Mouse (Mus musculus): ENCODE data around the gene Olfr1269. TPM values are rescaled to one million over a fixed set of nuclear protein-coding genes. Genes with fewer than 3 reads are reported as not detected.

Gene Olfr1269
- polyA plus RNA-seq (2012; rRNA removed), result not detected in 2 replicates

DNA sequence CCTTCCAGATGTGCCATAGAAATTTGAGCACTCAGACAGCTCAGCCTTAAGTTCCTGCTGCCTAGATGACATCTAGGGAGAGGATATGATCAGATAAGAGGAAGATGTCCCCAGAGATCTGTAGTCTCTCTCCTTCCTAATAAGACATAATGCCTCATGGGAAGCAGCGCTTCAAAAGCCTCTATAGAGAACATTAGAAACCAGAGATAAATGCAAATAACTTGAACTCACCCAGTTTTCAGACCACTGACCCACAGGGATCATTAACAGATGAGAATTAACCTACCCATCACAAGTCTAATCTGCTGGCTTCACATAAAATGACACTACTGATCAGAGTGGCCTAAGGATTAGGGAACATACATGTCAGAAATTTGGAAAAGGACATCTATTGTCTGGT is at the start of gene Olfr1269:
Gene Olfr1269, minus strand, starts transcription at position 101 of the 400 bp plus-strand sequence.

DNA sequence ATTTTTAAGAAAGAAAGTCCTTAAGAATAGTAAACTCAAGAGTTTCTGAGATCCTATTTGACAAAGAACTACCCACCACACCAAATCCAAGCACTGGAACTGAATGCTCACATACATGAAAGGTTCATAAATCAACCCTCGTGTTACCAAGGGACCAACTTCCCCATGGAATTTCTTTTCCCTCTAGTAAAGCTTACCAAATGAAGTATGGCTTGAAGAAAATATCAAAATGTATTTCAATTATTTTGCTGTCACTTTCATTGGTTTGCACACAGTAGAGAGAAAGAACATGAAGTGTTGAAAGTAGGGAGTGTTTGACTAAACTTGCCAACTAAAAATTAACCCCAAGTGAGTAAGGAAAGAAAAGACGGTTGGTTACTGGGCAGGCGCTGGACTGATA is 31.8 kb upstream of the Olfr1269 start, which contains the start of gene Olfr1270:
Gene Olfr1270, minus strand, starts transcription at position 101 of the 400 bp plus-strand sequence.

DNA sequence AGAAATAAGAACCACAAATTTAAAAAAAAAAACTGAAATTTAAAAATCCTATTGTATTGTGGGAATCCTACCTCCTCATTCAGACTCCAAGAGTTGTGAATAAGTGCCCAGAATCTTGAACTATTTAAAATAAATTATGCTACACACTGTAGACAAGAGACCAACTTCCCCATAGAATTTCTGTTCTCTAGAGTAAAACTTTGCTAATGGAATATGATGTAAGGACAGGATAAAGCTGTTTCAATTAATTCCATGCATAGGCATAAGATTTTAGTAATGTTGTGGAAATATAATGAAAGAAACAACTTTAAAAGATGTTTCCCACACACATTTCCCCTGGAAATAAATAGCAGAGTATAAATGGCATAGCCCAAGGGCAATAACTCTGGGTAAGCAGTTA is 21.0 kb upstream of the Olfr1269 start, which contains the start of gene Olfr32:
Gene Olfr32, minus strand, starts transcription at position 101 of the 400 bp plus-strand sequence.

Other genes starting within 250 kb of the Olfr1269 start
- not detected in 2 replicates for gene Olfr1257, start 243.0 kb downstream of the Olfr1269 start, polyA plus RNA-seq (2012; rRNA removed)
- gene Olfr1258, start 194.1 kb downstream of the Olfr1269 start, polyA plus RNA-seq (2012; rRNA removed), result not detected in 2 replicates
- gene Olfr1259, start 172.7 kb downstream of the Olfr1269 start, polyA plus RNA-seq (2012; rRNA removed), result not detected in 2 replicates
- gene Olfr1260, start 147.1 kb downstream of the Olfr1269 start, polyA plus RNA-seq (2012; rRNA removed), result not detected in 2 replicates
- not detected in 2 replicates for gene Olfr1261, start 130.2 kb downstream of the Olfr1269 start, polyA plus RNA-seq (2012; rRNA removed)
- not detected in 2 replicates for gene Olfr1262, start 121.3 kb downstream of the Olfr1269 start, polyA plus RNA-seq (2012; rRNA removed)
- gene Olfr1263, start 109.3 kb downstream of the Olfr1269 start, polyA plus RNA-seq (2012; rRNA removed), result not detected in 2 replicates
- gene Olfr1264, start 95.8 kb downstream of the Olfr1269 start, polyA plus RNA-seq (2012; rRNA removed), result not detected in 2 replicates
- gene Olfr1265, start 86.1 kb downstream of the Olfr1269 start, polyA plus RNA-seq (2012; rRNA removed), result not detected in 2 replicates
- not detected in 2 replicates for gene Olfr140, start 57.8 kb downstream of the Olfr1269 start, polyA plus RNA-seq (2012; rRNA removed)
- gene Olfr32, start 20.9 kb upstream of the Olfr1269 start, polyA plus RNA-seq (2012; rRNA removed), result 0.06 TPM in 1 of 2 replicates, not detected in the other
- gene Olfr1270, start 31.7 kb upstream of the Olfr1269 start, polyA plus RNA-seq (2012; rRNA removed), result not detected in 2 replicates
- gene Olfr1506, start 103.1 kb upstream of the Olfr1269 start, polyA plus RNA-seq (2012; rRNA removed), result not detected in 2 replicates
- gene Olfr142, start 136.2 kb upstream of the Olfr1269 start, polyA plus RNA-seq (2012; rRNA removed), result not detected in 2 replicates
- not detected in 2 replicates for gene Olfr1271, start 149.6 kb upstream of the Olfr1269 start, polyA plus RNA-seq (2012; rRNA removed)
- gene Olfr1272, start 171.4 kb upstream of the Olfr1269 start, polyA plus RNA-seq (2012; rRNA removed), result not detected in 2 replicates
- not detected in 2 replicates for gene Gm13769, start 200.8 kb upstream of the Olfr1269 start, polyA plus RNA-seq (2012; rRNA removed)

Measured in central nervous system, embryonic 14 days (tissue).